Mouse (Mus musculus) liver, adult 2 months (tissue): ENCODE measurements around the gene Tbc1d25. TPM values are rescaled to one million over a fixed set of nuclear protein-coding genes. Genes with fewer than 3 reads are reported as not detected.

Experiments used
- DNase-seq: peaks from one replicate; pipeline ENCODE4 v3.0.0-alpha.2; 2011; ENCODE audit warnings: low read depth, low spot score; ENCODE audit errors: extremely low read depth
- H3K27ac ChIP-seq: fragments of 200-500 bp; replicated peaks from 2 replicates; pipeline ENCODE4 v1.5.1; 2012; ENCODE audit warnings: low read depth, mild to moderate bottlenecking, control low read depth, inconsistent platforms, low read length; ENCODE audit not compliant: insufficient read depth
- H3K27me3 ChIP-seq: fragments of 200-500 bp; 2 replicates; pipeline ENCODE4 v1.6.1; 2012; ENCODE audit warnings: mild to moderate bottlenecking, moderate library complexity, low read length, inconsistent platforms; ENCODE audit not compliant: control insufficient read depth, insufficient read depth
- H3K36me3 ChIP-seq: fragments of 200-500 bp; 2 replicates; pipeline ENCODE4 v1.6.1; 2012; ENCODE audit warnings: low read length, inconsistent platforms; ENCODE audit not compliant: control insufficient read depth, insufficient read depth
- H3K4me1 ChIP-seq: fragments of 200-500 bp; 2 replicates; pipeline ENCODE4 v1.6.1; 2011; ENCODE audit warnings: low read length; ENCODE audit not compliant: control insufficient read depth, insufficient read depth
- H3K4me3 ChIP-seq: fragments of 200-500 bp; 2 replicates; pipeline ENCODE4 v1.5.1; 2011; ENCODE audit warnings: low read depth, mild to moderate bottlenecking, control low read depth, low read length, moderate library complexity; ENCODE audit not compliant: insufficient read depth
- H3K79me2 ChIP-seq: fragments of 200-500 bp; 2 replicates; pipeline ENCODE4 v1.6.1; 2012; ENCODE audit warnings: inconsistent platforms, mild to moderate bottlenecking, low read length, moderate library complexity; ENCODE audit not compliant: control insufficient read depth, insufficient read depth
- H3K9ac ChIP-seq: fragments of 200-500 bp; 2 replicates; pipeline ENCODE4 v1.6.1; 2012; ENCODE audit warnings: low read depth, mild to moderate bottlenecking, control low read depth, inconsistent platforms, low read length
- CTCF ChIP-seq: fragments of 200-500 bp; IDR thresholded peaks from 2 replicates; pipeline ENCODE4 v1.5.1; 2011; ENCODE audit warnings: low read depth, low read length, control low read depth
- POLR2A ChIP-seq: fragments of 200-500 bp; IDR thresholded peaks from 2 replicates; pipeline ENCODE4 v1.6.1; 2011; ENCODE audit warnings: low read length, control low read depth; ENCODE audit not compliant: insufficient read depth; ENCODE audit errors: extremely low read depth
- WGBS: fragments of 180-500 bp; shearing (Covaris S2); methylation state at CpG from one replicate; pipeline ENCODE4 v1.1.7; 2018; 5-methylcytosine and 5-hydroxymethylcytosine counted together
- polyA plus RNA-seq: library from polyadenylated mRNA; depleted of rRNA; stranded (reverse); fragments of >200 nt; gene quantifications from 2 replicates; pipeline ENCODE4 v1.2.3, GENCODE M21; 2012
- total RNA-seq: library from RNA; depleted of rRNA; stranded (reverse); fragments of >200 nt; gene quantifications from 2 replicates; pipeline ENCODE4 v1.2.3, GENCODE M21; 2014

The Tbc1d25 gene
- total and polyA plus RNA-seq, 2 experiments = 0.92 to 8.9 TPM

- H3K36me3 ChIP-seq = peaks cover 29% of the 10 kb centered on the region
- no peak overlapping the region for H3K4me3 ChIP-seq
- H3K9ac ChIP-seq = no peak overlapping the region
- peaks cover 4% of the 10 kb centered on the region; the same call in 1 of the 2 replicates for H3K4me1 ChIP-seq
- TF ChIP-seq POLR2A (no peak), CTCF (no peak)
- WGBS = 68% methylated on average over 7 of the region's 7 CpGs
- no peaks in the 10 kb centered on the region for H3K27me3 ChIP-seq
- H3K79me2 ChIP-seq = 0 out of 2 replicates have a peak, but pooled peaks cover 3% of the 10 kb centered on the region
- no peak for DNase-seq
- H3K27ac ChIP-seq = no peak overlapping the region
Measured at GRCm38 (mm10) chrX:8143750-8144149, 32.2 kb downstream of the Tbc1d25 start.

- Histone ChIP-seq H3K4me3 (no peak overlapping the region), H3K27ac (no peak overlapping the region), H3K9ac (no peak overlapping the region), H3K4me1 (peaks cover 4% of the 10 kb centered on the region; the same call in 1 of the 2 replicates), H3K79me2 (0 out of 2 replicates have a peak, but pooled peaks cover 3% of the 10 kb centered on the region), H3K36me3 (peaks cover 34% of the 10 kb centered on the region), H3K27me3 (no peaks in the 10 kb centered on the region)
- no peak for TF ChIP-seq POLR2A
- TF ChIP-seq CTCF = no peak
- WGBS = 90% methylated on average over 7 of the region's 7 CpGs
- DNase-seq = no peak
Measured at GRCm38 (mm10) chrX:8142948-8143347, 33.0 kb downstream of the Tbc1d25 start.

GRCm38 (mm10) chrX:8141058-8141457, 34.9 kb downstream of the Tbc1d25 start:
- Histone ChIP-seq H3K4me1 (peaks cover 4% of the 10 kb centered on the region; the same call in 1 of the 2 replicates), H3K4me3 (no peak overlapping the region), H3K9ac (no peak overlapping the region), H3K36me3 (peaks cover 34% of the 10 kb centered on the region), H3K79me2 (0 out of 2 replicates have a peak, but pooled peaks cover 3% of the 10 kb centered on the region), H3K27ac (no peak overlapping the region), H3K27me3 (no peaks in the 10 kb centered on the region)
- WGBS = 94% methylated on average over 3 of the region's 3 CpGs
- no peak for TF ChIP-seq CTCF
- no peak for TF ChIP-seq POLR2A
- DNase-seq = no peak

- 0 out of 2 replicates have a peak, but pooled peaks cover 3% of the 10 kb centered on the region for H3K79me2 ChIP-seq
- peaks cover 4% of the 10 kb centered on the region; the same call in 1 of the 2 replicates for H3K4me1 ChIP-seq
- H3K27me3 ChIP-seq = no peaks in the 10 kb centered on the region
- H3K27ac ChIP-seq = no peak overlapping the region
- no peak overlapping the region for H3K4me3 ChIP-seq
- DNase-seq = no peak
- H3K36me3 ChIP-seq = peaks cover 34% of the 10 kb centered on the region
- no peak for TF ChIP-seq CTCF
- no peak for TF ChIP-seq POLR2A
- 100% methylated on average over 2 of the region's 2 CpGs for WGBS
- H3K9ac ChIP-seq = no peak overlapping the region
Measured at GRCm38 (mm10) chrX:8140446-8140845, 35.5 kb downstream of the Tbc1d25 start.

GRCm38 (mm10) chrX:8139480-8139879, 36.5 kb downstream of the Tbc1d25 start:
- H3K9ac ChIP-seq = no peak overlapping the region
- TF ChIP-seq POLR2A = no peak
- TF ChIP-seq CTCF = no peak
- peaks cover 34% of the 10 kb centered on the region for H3K36me3 ChIP-seq
- H3K27ac ChIP-seq = no peak overlapping the region
- DNase-seq = no peak
- 42% methylated on average over 1 of the region's 1 CpGs for WGBS
- H3K4me1 ChIP-seq = peaks cover 3% of the 10 kb centered on the region; the same call in 1 of the 2 replicates
- H3K27me3 ChIP-seq = no peaks in the 10 kb centered on the region
- H3K79me2 ChIP-seq = 0 out of 2 replicates have a peak, but pooled peaks cover 3% of the 10 kb centered on the region
- H3K4me3 ChIP-seq = no peak overlapping the region

GRCm38 (mm10) chrX:8135886-8136285, 40.1 kb downstream of the Tbc1d25 start:
- Histone ChIP-seq H3K9ac (no peak overlapping the region), H3K79me2 (peaks cover 2% of the 10 kb centered on the region; the same call in 1 of the 2 replicates), H3K27me3 (no peaks in the 10 kb centered on the region), H3K27ac (no peak overlapping the region), H3K36me3 (peaks cover 13% of the 10 kb centered on the region), H3K4me1 (no peaks in the 10 kb centered on the region), H3K4me3 (no peak overlapping the region)
- TF ChIP-seq CTCF = no peak
- no peak for TF ChIP-seq POLR2A
- DNase-seq = peak; percentile 17
- 50% methylated on average over 2 of the region's 2 CpGs for WGBS
